Mouse (Mus musculus) hindbrain, embryonic 13.5 days (tissue): ENCODE results near the gene Lmo7. TPM values are rescaled to one million over a fixed set of nuclear protein-coding genes. Genes with fewer than 3 reads are reported as not detected.

Source experiments
- ATAC-seq: fragments of 200-750 bp; cut with Nextera tagmentation; 2 replicates; pipeline ENCODE4 v1.8.0; 2017; ENCODE audit warnings: moderate TSS enrichment; ENCODE audit not compliant: low FRiP score
- H3K27ac ChIP-seq: fragments of 300-500 bp; sonication (generic); 2 replicates; pipeline ENCODE4 v1.5.1; 2015; ENCODE audit warnings: inconsistent platforms, mild to moderate bottlenecking, moderate library complexity
- H3K27me3 ChIP-seq: fragments of 300-500 bp; sonication (generic); 2 replicates; pipeline ENCODE4 v1.6.1; 2015; ENCODE audit warnings: mild to moderate bottlenecking, inconsistent platforms
- H3K36me3 ChIP-seq: fragments of 300-500 bp; sonication (generic); 2 replicates; pipeline ENCODE4 v1.6.1; 2015; ENCODE audit warnings: mild to moderate bottlenecking, inconsistent platforms
- H3K4me1 ChIP-seq: fragments of 300-500 bp; sonication (generic); replicated peaks from 2 replicates; pipeline ENCODE4 v1.6.1; 2015; ENCODE audit warnings: inconsistent platforms
- H3K4me2 ChIP-seq: fragments of 300-500 bp; sonication (generic); 2 replicates; pipeline ENCODE4 v1.6.1; 2015; ENCODE audit warnings: inconsistent platforms, mild to moderate bottlenecking, moderate library complexity
- H3K4me3 ChIP-seq: fragments of 300-500 bp; sonication (generic); 2 replicates; pipeline ENCODE4 v1.5.1; 2015; ENCODE audit warnings: mild to moderate bottlenecking, inconsistent platforms
- H3K9ac ChIP-seq: fragments of 300-500 bp; sonication (generic); 2 replicates; pipeline ENCODE4 v1.6.1; 2015; ENCODE audit warnings: mild to moderate bottlenecking, inconsistent platforms
- H3K9me3 ChIP-seq: fragments of 300-500 bp; sonication (generic); 2 replicates; pipeline ENCODE4 v1.6.1; 2016; ENCODE audit warnings: inconsistent platforms
- WGBS: fragments of 180-500 bp; shearing (Covaris S2); methylation state at CpG from one replicate; pipeline ENCODE4 v1.1.7; 2015; 5-methylcytosine and 5-hydroxymethylcytosine counted together
- polyA plus RNA-seq: library from polyadenylated mRNA; unstranded; fragments of >200 nt; fragmentation: Nextera tagmentation; extraction: Ambion mirVana; gene quantifications from 2 replicates; pipeline ENCODE4 v1.2.1, GENCODE M21; 2015

Gene Lmo7
- polyA plus RNA-seq, 1 experiment from 2014 or later: 1.4 TPM

GRCm38 (mm10) chr14:101816450-101816849 lies 86.7 kb downstream of the Lmo7 start:
- H3K27me3 ChIP-seq: no peaks in the 10 kb centered on the region
- no peaks in the 10 kb centered on the region for H3K9me3 ChIP-seq
- H3K4me2 ChIP-seq: no peak overlapping the region
- no peaks in the 10 kb centered on the region for H3K36me3 ChIP-seq
- H3K4me3 ChIP-seq: no peak overlapping the region
- 81% methylated on average over 5 of the region's 5 CpGs for WGBS
- no peaks in the 10 kb centered on the region for H3K4me1 ChIP-seq
- H3K9ac ChIP-seq: no peak overlapping the region
- no peak overlapping the region for H3K27ac ChIP-seq
- ATAC-seq: no peak

DNA sequence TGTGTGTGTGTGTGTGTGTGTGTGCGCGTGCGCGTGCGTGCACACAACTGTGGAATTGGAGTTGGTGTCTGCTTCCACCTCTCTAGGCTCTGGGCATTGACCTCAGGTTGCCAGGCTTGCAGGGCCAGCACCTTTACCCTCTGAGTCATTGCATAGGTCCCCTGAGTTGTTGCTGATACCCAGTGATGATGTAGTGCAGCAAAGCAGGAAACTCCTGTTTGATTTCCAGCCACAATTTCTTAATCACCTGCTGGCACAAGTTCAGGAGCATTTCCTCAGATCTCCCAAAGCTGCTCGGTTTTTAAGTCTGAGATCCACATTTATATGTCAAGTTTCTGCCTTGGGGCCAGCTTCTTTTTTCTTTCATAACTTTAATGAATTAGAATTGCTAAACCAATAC lies 92.6 kb downstream of the Lmo7 start:
- ATAC-seq: no peak
- H3K36me3 ChIP-seq: no peaks in the 10 kb centered on the region
- no peaks in the 10 kb centered on the region for H3K9me3 ChIP-seq
- no peak overlapping the region for H3K27ac ChIP-seq
- H3K27me3 ChIP-seq: no peaks in the 10 kb centered on the region
- no peak overlapping the region for H3K4me2 ChIP-seq
- H3K4me1 ChIP-seq: peaks cover 3% of the 10 kb centered on the region; the same call in 1 of the 2 replicates
- H3K4me3 ChIP-seq: no peak overlapping the region
- 89% methylated on average over 6 of the region's 6 CpGs for WGBS
- no peak overlapping the region for H3K9ac ChIP-seq

GRCm38 (mm10) chr14:101822871-101823270 lies 93.1 kb downstream of the Lmo7 start:
- 54% methylated on average over 4 of the region's 4 CpGs for WGBS
- Histone ChIP-seq H3K9ac (no peak overlapping the region), H3K4me2 (no peak overlapping the region), H3K4me1 (peaks cover 3% of the 10 kb centered on the region; the same call in 1 of the 2 replicates), H3K27ac (no peak overlapping the region), H3K9me3 (no peaks in the 10 kb centered on the region), H3K36me3 (no peaks in the 10 kb centered on the region), H3K27me3 (no peaks in the 10 kb centered on the region), H3K4me3 (no peak overlapping the region)
- no peak for ATAC-seq

GRCm38 (mm10) chr14:101829676-101830075 lies 99.9 kb downstream of the Lmo7 start:
- no peaks in the 10 kb centered on the region for H3K9me3 ChIP-seq
- H3K27ac ChIP-seq: no peak overlapping the region
- H3K9ac ChIP-seq: no peak overlapping the region
- H3K27me3 ChIP-seq: no peaks in the 10 kb centered on the region
- WGBS: 81% methylated on average over 5 of the region's 5 CpGs
- no peaks in the 10 kb centered on the region for H3K4me1 ChIP-seq
- no peaks in the 10 kb centered on the region for H3K36me3 ChIP-seq
- no peak overlapping the region for H3K4me2 ChIP-seq
- ATAC-seq: no peak
- no peak overlapping the region for H3K4me3 ChIP-seq

GRCm38 (mm10) chr14:101830116-101830515 lies 100.4 kb downstream of the Lmo7 start:
- Histone ChIP-seq H3K4me1 (no peaks in the 10 kb centered on the region), H3K4me3 (no peak overlapping the region), H3K27me3 (no peaks in the 10 kb centered on the region), H3K9ac (no peak overlapping the region), H3K4me2 (no peak overlapping the region), H3K27ac (no peak overlapping the region), H3K9me3 (no peaks in the 10 kb centered on the region), H3K36me3 (no peaks in the 10 kb centered on the region)
- no peak for ATAC-seq
- 67% methylated on average over 6 of the region's 6 CpGs for WGBS

- H3K9ac ChIP-seq: no peak overlapping the region
- no peak overlapping the region for H3K4me2 ChIP-seq
- 94% methylated on average over 3 of the region's 3 CpGs for WGBS
- no peak for ATAC-seq
- no peaks in the 10 kb centered on the region for H3K4me1 ChIP-seq
- H3K9me3 ChIP-seq: no peaks in the 10 kb centered on the region
- no peak overlapping the region for H3K27ac ChIP-seq
- H3K27me3 ChIP-seq: no peaks in the 10 kb centered on the region
- H3K36me3 ChIP-seq: no peaks in the 10 kb centered on the region
- no peak overlapping the region for H3K4me3 ChIP-seq
Measured at GRCm38 (mm10) chr14:101834109-101834508, 104.4 kb downstream of the Lmo7 start.

GRCm38 (mm10) chr14:101836401-101836800 lies 106.6 kb downstream of the Lmo7 start:
- no peak for ATAC-seq
- H3K4me1 ChIP-seq: no peaks in the 10 kb centered on the region
- no peaks in the 10 kb centered on the region for H3K36me3 ChIP-seq
- H3K9me3 ChIP-seq: no peaks in the 10 kb centered on the region
- no peak overlapping the region for H3K4me3 ChIP-seq
- H3K27ac ChIP-seq: no peak overlapping the region
- H3K9ac ChIP-seq: no peak overlapping the region
- H3K27me3 ChIP-seq: no peaks in the 10 kb centered on the region
- no peak overlapping the region for H3K4me2 ChIP-seq
- 92% methylated on average over 2 of the region's 2 CpGs for WGBS

DNA sequence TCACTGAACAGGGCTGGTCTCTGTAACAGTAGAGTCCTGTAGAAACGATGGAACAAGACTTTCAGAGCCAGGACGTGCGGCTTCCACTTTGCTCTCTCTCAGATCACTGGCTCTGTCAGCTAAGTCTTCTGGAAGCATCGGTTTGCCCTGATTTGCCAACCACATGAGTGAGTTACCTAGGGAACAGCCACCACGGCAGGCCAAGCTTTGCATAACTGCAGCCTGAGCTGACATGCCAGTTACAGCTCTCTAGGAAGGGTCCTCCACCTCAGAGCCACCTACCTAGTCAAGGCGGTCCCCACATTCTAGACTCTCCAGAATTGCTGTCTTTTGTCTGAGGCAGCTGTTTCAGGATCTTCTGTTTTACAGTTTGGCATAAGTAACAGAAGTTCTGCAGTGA lies 107.4 kb downstream of the Lmo7 start:
- H3K27ac ChIP-seq: no peak overlapping the region
- ATAC-seq: no peak
- H3K27me3 ChIP-seq: no peaks in the 10 kb centered on the region
- no peaks in the 10 kb centered on the region for H3K4me1 ChIP-seq
- H3K9ac ChIP-seq: no peak overlapping the region
- no peaks in the 10 kb centered on the region for H3K36me3 ChIP-seq
- no peaks in the 10 kb centered on the region for H3K9me3 ChIP-seq
- WGBS: 78% methylated on average over 6 of the region's 6 CpGs
- no peak overlapping the region for H3K4me2 ChIP-seq
- no peak overlapping the region for H3K4me3 ChIP-seq

DNA sequence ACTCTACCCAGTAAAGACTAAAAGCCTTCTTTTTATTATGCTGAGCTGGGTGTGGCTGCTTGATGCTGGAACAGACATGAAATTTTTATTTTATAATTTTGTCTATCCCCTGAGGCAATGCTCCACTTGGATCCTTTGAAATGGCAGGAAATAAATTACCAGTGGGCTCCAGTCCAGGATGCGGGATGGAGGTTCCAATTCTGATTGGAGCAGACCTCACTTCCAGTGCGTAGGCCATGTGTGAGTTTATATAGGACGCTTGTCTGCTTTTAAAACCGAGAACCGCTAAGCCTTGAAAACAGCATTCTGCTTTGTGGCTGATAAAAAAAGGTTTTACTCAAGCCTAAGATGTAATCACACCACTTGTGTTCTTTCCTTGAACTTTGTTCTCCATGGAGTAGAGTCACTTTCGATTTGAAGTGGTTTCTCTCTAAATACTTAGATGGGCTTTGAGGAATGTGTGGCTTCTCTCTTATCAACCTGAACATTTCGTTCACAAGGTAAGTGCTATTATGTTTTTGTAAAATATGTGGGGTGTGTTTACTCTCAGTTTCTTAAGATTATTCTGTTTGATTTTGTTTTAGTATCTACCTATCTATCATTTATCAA lies 108.6 kb downstream of the Lmo7 start:
- Histone ChIP-seq H3K4me1 (no peaks in the 10 kb centered on the region), H3K36me3 (no peaks in the 10 kb centered on the region), H3K27me3 (no peaks in the 10 kb centered on the region), H3K4me3 (no peak overlapping the region), H3K4me2 (no peak overlapping the region), H3K27ac (no peak overlapping the region), H3K9me3 (no peaks in the 10 kb centered on the region), H3K9ac (no peak overlapping the region)
- no peak for ATAC-seq
- 86% methylated on average over 7 of the region's 7 CpGs for WGBS

DNA sequence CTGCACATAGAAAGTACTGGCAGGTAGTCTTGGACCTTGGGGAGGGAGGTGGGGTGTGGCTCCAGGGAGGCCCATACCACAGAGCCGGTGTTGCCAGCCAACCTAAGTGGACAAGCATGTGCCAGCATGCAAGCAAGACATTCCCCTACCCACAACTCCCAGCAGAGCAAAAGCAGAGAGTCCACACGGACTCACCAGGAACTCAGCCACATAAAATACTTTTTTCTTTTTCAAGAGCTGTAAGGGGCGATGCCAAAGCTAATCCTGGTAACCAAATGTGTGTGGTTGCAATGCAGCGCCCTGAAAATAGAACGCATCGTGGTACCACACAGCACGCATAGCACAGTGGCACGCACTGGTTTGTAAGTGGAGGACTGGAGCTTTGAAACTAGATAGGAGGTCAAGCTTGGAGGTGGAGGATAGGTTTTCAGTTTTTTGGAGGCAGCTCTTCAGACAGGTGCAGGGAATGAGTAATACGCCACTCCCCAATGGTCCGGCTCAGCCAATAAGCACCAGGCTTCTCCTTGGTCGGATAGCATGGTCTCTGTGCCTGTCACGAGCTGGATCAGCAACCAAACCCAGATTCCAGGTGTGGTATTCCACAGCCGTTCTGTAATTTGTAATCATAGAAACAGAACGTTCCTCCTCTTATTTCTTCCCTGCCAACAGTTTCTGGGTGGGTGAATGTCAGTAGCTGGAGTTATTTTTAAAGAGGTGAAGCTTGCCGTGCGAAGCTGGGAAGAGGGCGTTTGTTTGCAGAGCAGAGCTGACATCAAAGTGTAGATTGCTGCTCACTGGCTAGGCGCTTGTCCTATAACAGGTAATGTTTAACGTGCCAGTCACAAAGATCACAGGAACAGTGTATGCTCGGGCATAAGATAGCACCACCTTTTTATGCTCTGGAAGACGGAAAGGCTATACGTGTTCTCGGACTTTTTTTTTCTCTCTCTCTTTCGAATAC lies 110.3 kb downstream of the Lmo7 start:
- H3K4me3 ChIP-seq: no peak overlapping the region

DNA sequence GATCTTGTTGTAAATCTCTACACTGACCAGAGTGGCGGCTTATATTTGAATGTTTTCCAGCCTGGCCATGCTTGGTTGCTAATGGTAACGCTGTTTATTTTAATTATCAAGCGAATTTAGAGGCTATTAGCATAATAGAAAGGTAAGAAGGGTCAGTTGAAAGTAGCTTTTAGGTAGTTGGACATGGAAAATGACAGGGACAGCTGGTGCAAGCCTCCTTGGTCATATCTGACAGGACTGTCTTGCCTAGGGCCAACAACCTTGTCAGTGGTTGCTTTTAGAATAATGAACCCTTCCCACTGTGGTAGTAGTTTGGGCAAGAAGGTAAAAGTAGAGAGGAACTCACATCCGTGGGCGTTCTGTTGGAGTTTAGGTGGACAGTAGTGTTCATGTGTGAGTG lies 111.5 kb downstream of the Lmo7 start:
- Histone ChIP-seq H3K4me3 (no peak overlapping the region), H3K27me3 (no peaks in the 10 kb centered on the region), H3K36me3 (no peaks in the 10 kb centered on the region), H3K4me1 (no peaks in the 10 kb centered on the region; the same call in 1 of the 2 replicates), H3K27ac (no peak overlapping the region), H3K4me2 (no peak overlapping the region), H3K9me3 (no peaks in the 10 kb centered on the region), H3K9ac (no peak overlapping the region)
- 86% methylated on average over 5 of the region's 5 CpGs for WGBS
- ATAC-seq: no peak

More for the DNA sequence above, 110.3 kb downstream of the Lmo7 start:
- 81% methylated on average over 24 of the region's 24 CpGs for WGBS
- H3K4me1 ChIP-seq: no peaks in the 10 kb centered on the region; the same call in 1 of the 2 replicates
- H3K9me3 ChIP-seq: no peaks in the 10 kb centered on the region
- no peaks in the 10 kb centered on the region for H3K27me3 ChIP-seq
- no peak overlapping the region for H3K27ac ChIP-seq
- no peaks in the 10 kb centered on the region for H3K36me3 ChIP-seq
- H3K9ac ChIP-seq: no peak overlapping the region
- no peak for ATAC-seq
- no peak overlapping the region for H3K4me2 ChIP-seq

DNA sequence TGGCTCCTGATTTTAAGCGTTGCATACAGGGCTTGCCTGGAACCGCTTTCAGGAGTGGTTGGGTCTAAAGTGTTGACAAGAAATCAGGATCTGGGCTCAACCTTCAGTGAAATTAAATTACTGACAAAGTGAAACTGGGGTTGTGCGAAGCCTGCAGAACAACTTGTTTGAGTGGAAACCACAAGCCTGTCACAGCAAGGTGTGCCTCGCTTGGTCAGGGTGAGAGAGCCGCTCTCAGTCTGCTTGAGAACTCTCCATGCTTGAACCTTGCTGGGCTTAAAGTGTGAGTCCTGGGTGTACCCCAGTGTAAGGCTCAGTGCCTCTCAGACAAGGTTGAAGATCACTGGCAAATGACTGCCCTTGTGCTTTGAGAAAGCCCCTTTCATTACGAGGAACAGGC lies 112.8 kb downstream of the Lmo7 start:
- H3K4me1 ChIP-seq: no peaks in the 10 kb centered on the region; the same call in 1 of the 2 replicates
- WGBS: 96% methylated on average over 6 of the region's 6 CpGs
- H3K27ac ChIP-seq: no peak overlapping the region
- no peaks in the 10 kb centered on the region for H3K9me3 ChIP-seq
- H3K36me3 ChIP-seq: no peaks in the 10 kb centered on the region
- no peak overlapping the region for H3K9ac ChIP-seq
- no peak overlapping the region for H3K4me2 ChIP-seq
- no peak overlapping the region for H3K4me3 ChIP-seq
- no peak for ATAC-seq
- no peaks in the 10 kb centered on the region for H3K27me3 ChIP-seq
